Mouse (Mus musculus): ENCODE data around the gene Wdr70. TPM values are rescaled to one million over a fixed set of nuclear protein-coding genes. Genes with fewer than 3 reads are reported as not detected.
A peak's percentile ranks its signal among the peaks of the same experiment; 100 is the strongest.

Gene Wdr70
- total and polyA plus RNA-seq, 3 experiments: 21.9 to 37.1 (median 23.6) TPM

DNA sequence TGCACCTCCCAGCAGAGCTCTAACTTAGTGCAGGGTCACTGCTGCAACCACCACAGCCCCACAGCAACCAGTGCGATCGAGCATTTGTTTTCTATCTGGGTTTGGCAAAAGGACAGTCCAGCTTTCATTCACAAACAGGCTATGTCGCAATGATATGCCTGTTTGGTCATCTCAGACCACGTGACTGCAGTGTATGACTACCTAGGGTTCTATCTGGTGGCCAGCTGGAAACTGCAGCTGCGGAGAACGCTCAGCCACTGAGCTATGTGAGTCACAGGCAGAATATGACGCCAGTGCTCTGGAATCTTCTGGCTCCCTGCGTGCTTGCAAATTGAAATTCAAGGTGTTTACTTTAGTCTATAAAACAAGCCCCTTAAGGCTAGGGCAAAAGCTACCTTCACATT, 167.4 kb downstream of the Wdr70 start:
- dilution Hi-C loops (cut with MboI; ENCODE audit: extremely low pct_ligation_motif_present, extremely low pct_unique_long_range_greater_than_20kb, low sequenced_read_pairs) (no loop called here), in situ Hi-C loops (cut with MboI; ENCODE audit: low pct_ligation_motif_present, low pct_unique_long_range_greater_than_20kb, low sequenced_read_pairs) (no loop called here)
- DNase-seq (ENCODE audit: extremely low read depth): no peak
- Histone ChIP-seq H3K9ac (ENCODE audit: insufficient read depth, low read depth) (no peak overlapping the region), H3K4me2 (ENCODE audit: insufficient read depth, low read depth, poor library complexity, severe bottlenecking) (no peak overlapping the region), H3K36me3 (replicated peaks in 1 of 2; ENCODE audit: control insufficient read depth in 1 of 2, insufficient read depth in 1 of 2, low read length in 1 of 2) (peaks cover 0 to 9% of the 10 kb centered on the region in 2 experiments), H3K4me3 (replicated peaks in 1 of 3; ENCODE audit: low read depth in 2 of 3, low read length in 2 of 3, poor library complexity in 1 of 3) (no peak overlapping the region), H3K9me3 (replicated peaks; ENCODE audit: low read length) (no peaks in the 10 kb centered on the region), H3K27ac (ENCODE audit: insufficient read depth, low read depth) (no peak overlapping the region), H3K27me3 (replicated peaks) (no peaks in the 10 kb centered on the region), H3K79me2 (replicated peaks; ENCODE audit: control insufficient read depth, extremely low read depth, insufficient read depth, poor library complexity, severe bottlenecking) (no peaks in the 10 kb centered on the region), H3K4me1 (ENCODE audit: control insufficient read depth in 1 of 2, insufficient read depth in 2 of 2) (no peaks in the 10 kb centered on the region)
- no peak for TF ChIP-seq SMC3 (IDR thresholded peaks at IDR 0.05; ENCODE audit: low read depth, low read length)
- no peak for TF ChIP-seq CHD2 (IDR thresholded peaks at IDR 0.05; ENCODE audit: low read length)
- no peak for TF ChIP-seq BHLHE40 (IDR thresholded peaks at IDR 0.05; ENCODE audit: low read depth, low read length)
- no peak for TF ChIP-seq ZC3H11A (IDR thresholded peaks at IDR 0.05; ENCODE audit: low read depth, low read length)
- no peak for TF ChIP-seq GABPA (IDR thresholded peaks at IDR 0.05; ENCODE audit: insufficient replicate concordance, low read depth, low read length)
- no peak for TF ChIP-seq ZKSCAN1 (IDR thresholded peaks at IDR 0.05; ENCODE audit: borderline replicate concordance, low read depth, low read length)
- TF ChIP-seq HCFC1 (IDR thresholded peaks at IDR 0.05; ENCODE audit: low read depth, low read length): no peak
- TF ChIP-seq ETS1 (conservative IDR thresholded peaks at IDR 0.05; ENCODE audit: low read depth, low read length): no peak
- TF ChIP-seq ZMIZ1 (IDR thresholded peaks at IDR 0.05; ENCODE audit: low read depth, low read length): no peak
- TF ChIP-seq CTCF (conservative IDR thresholded peaks at IDR 0.05 in 1 of 2, IDR thresholded peaks at IDR 0.05 in 1 of 2; ENCODE audit: low read depth in 2 of 2, low read length in 2 of 2): no peak
- no peak for TF ChIP-seq KAT2A (IDR thresholded peaks at IDR 0.05; ENCODE audit: insufficient replicate concordance, low read length)
- no peak for TF ChIP-seq NRF1 (IDR thresholded peaks at IDR 0.05; ENCODE audit: low read depth, low read length)
- no peak for TF ChIP-seq CHD1 (IDR thresholded peaks at IDR 0.05; ENCODE audit: low read depth, low read length)

DNA sequence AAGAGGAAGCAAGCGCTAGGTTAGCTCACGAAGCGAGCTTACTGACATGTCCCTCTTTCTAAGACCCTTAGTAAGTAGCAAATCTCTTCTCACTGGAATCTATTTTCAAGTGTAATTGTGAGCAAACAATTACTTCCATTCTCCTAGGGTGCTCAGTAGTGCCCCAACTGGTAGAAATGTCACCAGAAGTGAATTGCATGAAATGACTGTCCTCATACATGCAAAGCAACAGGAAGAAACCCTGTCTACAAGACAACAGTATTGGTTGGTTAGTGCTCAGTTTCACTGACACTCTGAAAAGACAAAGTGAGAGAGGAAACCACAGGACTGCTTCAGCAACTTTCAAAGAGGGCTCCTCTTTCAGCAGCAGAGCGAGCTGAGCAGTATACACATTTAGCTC, 173.6 kb downstream of the Wdr70 start:
- Histone ChIP-seq H3K4me3 (replicated peaks in 1 of 3; ENCODE audit: low read depth in 2 of 3, low read length in 2 of 3, poor library complexity in 1 of 3) (no peak overlapping the region), H3K79me2 (replicated peaks; ENCODE audit: control insufficient read depth, extremely low read depth, insufficient read depth, poor library complexity, severe bottlenecking) (no peaks in the 10 kb centered on the region), H3K9ac (ENCODE audit: insufficient read depth, low read depth) (no peak overlapping the region), H3K36me3 (replicated peaks in 1 of 2; ENCODE audit: control insufficient read depth in 1 of 2, insufficient read depth in 1 of 2, low read length in 1 of 2) (peaks cover 0 to 24% of the 10 kb centered on the region in 2 experiments), H3K4me1 (ENCODE audit: control insufficient read depth in 1 of 2, insufficient read depth in 2 of 2) (peaks cover 0 to 8% of the 10 kb centered on the region in 2 experiments; a peak in 1 of 4 replicates), H3K9me3 (replicated peaks; ENCODE audit: low read length) (no peaks in the 10 kb centered on the region), H3K4me2 (ENCODE audit: insufficient read depth, low read depth, poor library complexity, severe bottlenecking) (no peak overlapping the region), H3K27me3 (replicated peaks) (no peaks in the 10 kb centered on the region), H3K27ac (ENCODE audit: insufficient read depth, low read depth) (no peak overlapping the region)
- in situ Hi-C loops (cut with MboI; ENCODE audit: low pct_ligation_motif_present, low pct_unique_long_range_greater_than_20kb, low sequenced_read_pairs) (no loop called here), dilution Hi-C loops (cut with MboI; ENCODE audit: extremely low pct_ligation_motif_present, extremely low pct_unique_long_range_greater_than_20kb, low sequenced_read_pairs) (no loop called here)
- DNase-seq (ENCODE audit: extremely low read depth): peak; percentile 62
- TF ChIP-seq MAX (IDR thresholded peaks at IDR 0.05; ENCODE audit: low read length) (no peak), KAT2A (IDR thresholded peaks at IDR 0.05; ENCODE audit: insufficient replicate concordance, low read length) (no peak), TBP (conservative IDR thresholded peaks at IDR 0.05; ENCODE audit: low read depth, low read length) (no peak), USF2 (conservative IDR thresholded peaks at IDR 0.05; ENCODE audit: low read depth, low read length) (no peak), JUN (IDR thresholded peaks at IDR 0.05; ENCODE audit: insufficient read depth, low read depth, low read length) (peak; percentile 4; the same call in 1 of the 2 replicates), HCFC1 (IDR thresholded peaks at IDR 0.05; ENCODE audit: low read depth, low read length) (no peak), CTCF (conservative IDR thresholded peaks at IDR 0.05 in 1 of 2, IDR thresholded peaks at IDR 0.05 in 1 of 2; ENCODE audit: low read depth in 2 of 2, low read length in 2 of 2) (peak; percentile 16 to 46; a peak in 2 of 4 replicates), MAZ (IDR thresholded peaks at IDR 0.05; ENCODE audit: low read depth, low read length) (no peak), JUND (conservative IDR thresholded peaks at IDR 0.05; ENCODE audit: low read depth, low read length) (peak; percentile 61), ELF1 (IDR thresholded peaks at IDR 0.05; ENCODE audit: low read depth, low read length) (0 out of 2 replicates have a peak, but pooled peaks have one; percentile 16), ZMIZ1 (IDR thresholded peaks at IDR 0.05; ENCODE audit: low read depth, low read length) (no peak), CHD2 (IDR thresholded peaks at IDR 0.05; ENCODE audit: low read length) (no peak), MYC (IDR thresholded peaks at IDR 0.05; ENCODE audit: low read depth, low read length) (no peak), RAD21 (IDR thresholded peaks at IDR 0.05; ENCODE audit: low read depth, low read length) (no peak), UBTF (IDR thresholded peaks at IDR 0.05; ENCODE audit: low read depth, low read length) (no peak), CHD1 (IDR thresholded peaks at IDR 0.05; ENCODE audit: low read depth, low read length) (no peak)
